Mouse (Mus musculus) layer of hippocampus, postnatal 14 days (tissue): ENCODE data around the gene Cdh22. TPM values are rescaled to one million over a fixed set of nuclear protein-coding genes. Genes with fewer than 3 reads are reported as not detected.
A peak's percentile ranks its signal among the peaks of the same experiment; 100 is the strongest.

Source experiments
- DNase-seq, 2 experiments: peaks; one replicate each; pipeline ENCODE4 v3.0.0; 2021 to 2022; ENCODE audit warnings: low spot score in 2 of 2, mixed read lengths in 1 of 2
- total RNA-seq, 2 experiments: library from RNA; stranded (reverse); gene quantifications; 2 replicates each; pipeline ENCODE4 v1.2.3; 2021

Gene Cdh22
- total RNA-seq, 2 experiments from 2014 or later = 9.5 to 12.7 TPM

DNA sequence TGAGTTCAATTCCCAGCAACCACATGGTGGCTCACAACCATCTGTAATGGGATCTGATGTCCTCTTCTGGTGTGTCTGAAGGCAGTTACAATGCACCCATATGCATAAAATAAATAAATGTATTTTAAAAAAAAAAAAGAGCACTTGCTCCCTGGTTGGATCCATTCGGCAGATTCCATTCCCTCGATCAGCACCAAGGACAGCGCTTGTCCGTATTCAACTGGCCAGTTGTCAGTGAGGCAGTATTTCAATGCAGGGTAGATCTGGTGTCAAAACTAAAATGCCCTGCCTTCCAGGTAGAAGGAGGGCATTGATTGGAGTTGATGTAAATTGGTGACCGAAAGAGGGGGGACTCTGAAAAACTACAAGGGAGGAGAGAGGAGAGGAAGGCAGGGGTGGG lies 74.2 kb downstream of the Cdh22 start:
- no peak for DNase-seq

- peak in 1 of 2 experiments; percentile 36 for DNase-seq
Measured at GRCm38 (mm10) chr2:165159055-165159688, 75.5 kb downstream of the Cdh22 start.

DNA sequence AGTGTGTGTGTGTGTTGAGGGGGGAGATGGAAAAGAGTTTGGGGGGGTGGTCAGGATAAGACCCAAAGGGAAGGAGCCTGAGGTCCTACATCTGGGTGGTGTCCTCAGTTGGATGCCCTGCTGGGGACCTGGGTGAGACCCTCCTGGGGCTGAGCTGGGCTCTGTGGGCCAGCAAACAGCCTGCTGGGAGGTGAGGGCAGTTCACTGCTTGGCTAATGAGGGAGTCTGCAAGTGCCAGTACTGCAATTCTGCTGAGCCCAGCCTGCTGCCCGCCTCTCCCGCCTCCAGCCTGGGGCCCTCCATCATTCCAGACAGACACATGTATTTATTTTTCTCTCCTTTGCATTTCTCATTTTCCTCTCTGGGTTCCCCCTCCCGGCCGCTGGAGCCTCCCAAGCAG lies 76.3 kb downstream of the Cdh22 start:
- DNase-seq = no peak

DNA sequence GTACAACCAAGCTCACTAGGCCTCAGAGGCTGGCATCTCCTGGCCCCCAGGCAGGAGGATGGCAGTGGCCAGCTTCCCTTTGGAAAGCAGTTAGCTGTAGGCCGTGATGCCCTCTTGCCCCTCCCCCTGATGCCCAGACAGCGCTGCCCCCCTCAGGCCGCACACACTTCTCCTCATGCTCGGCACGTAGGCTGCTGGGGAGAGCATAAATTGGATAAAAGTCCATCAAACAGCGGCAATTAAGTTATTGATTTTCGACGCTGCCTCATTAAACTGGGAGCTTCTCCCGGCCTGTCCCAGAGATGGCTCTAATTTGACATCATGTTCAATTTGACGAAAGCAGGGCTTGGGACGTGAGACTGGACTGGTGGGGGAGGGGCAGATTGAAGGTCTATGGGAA lies 76.8 kb downstream of the Cdh22 start:
- no peak for DNase-seq

- DNase-seq = peak in 1 of 2 experiments; percentile 18
Measured at GRCm38 (mm10) chr2:165153006-165153405, 81.6 kb downstream of the Cdh22 start.

- DNase-seq = no peak
Measured at GRCm38 (mm10) chr2:165149741-165150140, 84.9 kb downstream of the Cdh22 start.

- DNase-seq = no peak
Measured at GRCm38 (mm10) chr2:165145821-165146220, 88.8 kb downstream of the Cdh22 start.

GRCm38 (mm10) chr2:165143487-165143886 lies 91.2 kb downstream of the Cdh22 start:
- DNase-seq = no peak

DNA sequence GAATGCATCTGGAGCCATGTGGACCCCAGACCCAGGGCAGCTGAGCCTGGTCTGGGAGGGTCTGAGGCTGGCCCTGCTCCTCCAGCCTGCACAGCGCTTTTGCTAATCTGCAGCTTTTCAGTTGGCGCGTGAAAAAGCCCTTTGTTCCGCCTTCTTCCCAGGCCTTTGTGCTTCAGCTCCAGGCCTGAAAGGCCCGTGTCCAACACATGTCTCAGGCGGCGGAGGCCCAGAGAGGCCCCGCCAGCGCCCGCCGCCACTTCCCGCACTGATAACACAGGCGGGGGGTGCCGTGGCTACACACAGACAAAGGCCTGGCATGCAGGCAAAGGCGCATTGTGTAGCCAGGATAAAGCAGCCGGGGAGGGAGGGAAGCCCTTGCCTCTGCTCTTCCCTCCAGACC lies 98.6 kb downstream of the Cdh22 start:
- DNase-seq = peak in 1 of 2 experiments; percentile 23

GRCm38 (mm10) chr2:165133566-165133965 lies 101.1 kb downstream of the Cdh22 start:
- no peak for DNase-seq

- DNase-seq = no peak
Measured at GRCm38 (mm10) chr2:165131428-165131827, 103.2 kb downstream of the Cdh22 start.

GRCm38 (mm10) chr2:165129189-165129588 lies 105.5 kb downstream of the Cdh22 start:
- no peak for DNase-seq

- no peak for DNase-seq
Measured at GRCm38 (mm10) chr2:165126896-165127562, 107.6 kb downstream of the Cdh22 start.

GRCm38 (mm10) chr2:165121206-165121840 lies 113.3 kb downstream of the Cdh22 start:
- DNase-seq = peak in 1 of 2 experiments; percentile 24

DNA sequence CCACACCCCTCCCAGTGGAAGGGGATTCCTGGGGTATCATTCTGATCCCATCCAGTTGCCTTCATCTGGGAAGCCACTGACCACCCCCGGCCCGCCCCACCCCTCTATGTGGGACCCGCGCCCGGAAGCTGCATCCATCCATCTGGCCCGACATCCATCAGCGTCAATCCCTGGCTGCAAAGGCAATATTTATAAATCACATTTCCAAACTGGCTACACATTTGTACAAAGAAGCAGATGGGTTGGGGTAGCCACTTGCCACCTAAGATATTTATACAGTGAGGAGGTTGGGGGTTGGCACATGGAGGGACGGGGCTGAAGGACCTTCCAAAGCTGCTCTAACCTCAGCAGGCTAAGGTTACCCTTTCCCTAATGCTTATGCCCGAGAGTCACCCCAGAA lies 113.9 kb downstream of the Cdh22 start:
- DNase-seq = peak in 1 of 2 experiments; percentile 29

- DNase-seq = no peak
Measured at GRCm38 (mm10) chr2:165113733-165114132, 120.9 kb downstream of the Cdh22 start.

GRCm38 (mm10) chr2:165112149-165112548 lies 122.5 kb downstream of the Cdh22 start:
- peak; percentile 36 to 55 for DNase-seq

DNA sequence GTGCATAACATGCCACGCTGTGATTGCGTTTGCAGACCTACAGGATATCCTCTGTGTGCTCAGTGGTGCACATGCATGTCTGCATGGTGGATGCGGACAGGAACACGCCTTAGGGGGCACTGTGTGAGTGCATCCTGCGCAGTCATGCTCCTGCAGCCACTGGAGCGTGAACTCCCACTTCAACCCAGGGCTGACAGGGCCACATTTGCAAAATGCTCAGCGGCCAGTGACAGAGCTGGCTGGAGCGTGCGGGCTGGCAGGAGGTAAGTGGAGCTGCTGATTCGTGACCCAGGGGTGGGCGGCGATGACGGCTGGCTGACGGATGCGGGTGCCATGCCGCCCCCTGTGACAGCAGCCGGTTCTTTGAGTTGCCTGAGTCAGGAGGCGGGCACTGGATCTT lies 128.1 kb downstream of the Cdh22 start:
- DNase-seq = no peak

- DNase-seq = no peak
Measured at GRCm38 (mm10) chr2:165105513-165106079, 129.1 kb downstream of the Cdh22 start.

- DNase-seq = no peak
Measured at GRCm38 (mm10) chr2:165102920-165103319, 131.7 kb downstream of the Cdh22 start.

- DNase-seq = no peak
Measured at GRCm38 (mm10) chr2:165100749-165101148, 133.9 kb downstream of the Cdh22 start.

DNA sequence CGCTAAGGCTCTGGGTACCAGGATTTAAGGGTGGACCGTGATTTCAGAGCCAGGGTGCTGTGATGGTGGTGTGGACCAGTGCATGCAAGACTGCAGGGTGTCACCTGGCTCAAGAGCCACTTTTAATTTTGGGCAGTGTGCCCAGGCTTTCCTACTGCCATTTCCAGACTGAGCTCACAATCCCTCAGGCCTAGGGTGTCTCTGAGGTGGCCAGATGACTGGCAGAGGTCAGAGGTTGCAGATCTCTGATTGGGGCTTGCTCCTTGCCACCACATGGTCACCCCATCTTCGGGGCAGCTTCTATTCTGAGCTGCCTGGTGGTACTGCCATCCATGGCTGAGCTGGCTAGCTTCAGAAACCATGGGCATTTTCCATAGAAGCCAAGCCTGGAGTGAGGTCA lies 135.8 kb downstream of the Cdh22 start:
- no peak for DNase-seq
